Mouse (Mus musculus) hindbrain, embryonic 11.5 days (tissue): ENCODE results near the gene Gm21541. TPM values are rescaled to one million over a fixed set of nuclear protein-coding genes. Genes with fewer than 3 reads are reported as not detected.
"Not testable (repeated sequence)": the region's sequence is repeated elsewhere in the genome, so short reads cannot be mapped to it uniquely, and the experiment has no call there.

Experiments used
- ATAC-seq: fragments of 200-750 bp; cut with Nextera tagmentation; 2 replicates; pipeline ENCODE4 v1.8.0; 2017; ENCODE audit warnings: mild to moderate bottlenecking, moderate TSS enrichment, moderate library complexity; ENCODE audit not compliant: low FRiP score
- DNase-seq: peaks from one replicate; pipeline ENCODE4 v3.0.0-alpha.2; 2015; ENCODE audit warnings: low spot score
- H3K27ac ChIP-seq: fragments of 300-500 bp; sonication (generic); 2 replicates; pipeline ENCODE4 v1.5.1; 2014; ENCODE audit warnings: mild to moderate bottlenecking, low read depth, low read length
- H3K27me3 ChIP-seq: fragments of 300-500 bp; sonication (generic); 2 replicates; pipeline ENCODE4 v1.6.1; 2014; ENCODE audit warnings: mild to moderate bottlenecking, low read length, moderate library complexity, mixed read lengths; ENCODE audit not compliant: control insufficient read depth, insufficient read depth
- H3K36me3 ChIP-seq: fragments of 300-500 bp; sonication (generic); 2 replicates; pipeline ENCODE4 v1.6.1; 2014; ENCODE audit warnings: mild to moderate bottlenecking, low read length, moderate library complexity, mixed read lengths; ENCODE audit not compliant: control insufficient read depth, insufficient read depth
- H3K4me1 ChIP-seq: fragments of 300-500 bp; sonication (generic); replicated peaks from 2 replicates; pipeline ENCODE4 v1.6.1; 2014; ENCODE audit warnings: low read length, mixed read lengths; ENCODE audit not compliant: control insufficient read depth, insufficient read depth
- H3K4me2 ChIP-seq: fragments of 300-500 bp; sonication (generic); replicated peaks from 2 replicates; pipeline ENCODE4 v1.6.1; 2014; ENCODE audit warnings: mild to moderate bottlenecking, low read depth, low read length
- H3K4me3 ChIP-seq: fragments of 300-500 bp; sonication (generic); 2 replicates; pipeline ENCODE4 v1.5.1; 2014; ENCODE audit warnings: low read depth, low read length
- H3K9ac ChIP-seq: fragments of 300-500 bp; sonication (generic); 2 replicates; pipeline ENCODE4 v1.6.1; 2014; ENCODE audit warnings: low read depth, low read length
- H3K9me3 ChIP-seq: fragments of 300-500 bp; sonication (generic); 2 replicates; pipeline ENCODE4 v1.6.1; 2016; ENCODE audit warnings: low read length; ENCODE audit not compliant: control insufficient read depth
- WGBS: fragments of 180-500 bp; shearing (Covaris S2); extraction: QIAGEN DNeasy Blood & Tissue Kit; methylation state at CpG from one replicate; pipeline ENCODE4 v1.1.7; 2014; 5-methylcytosine and 5-hydroxymethylcytosine counted together
- polyA plus RNA-seq: library from polyadenylated mRNA; unstranded; fragments of >200 nt; fragmentation: Nextera tagmentation; extraction: Ambion mirVana; gene quantifications from 2 replicates; pipeline ENCODE4 v1.2.1, GENCODE M21; 2014

The Gm21541 gene
- not detected in 2 replicates for polyA plus RNA-seq

GRCm38 (mm10) chr4:41903310-41903709 is at the start of gene Gm21541:
Gene Gm21541 (plus strand): TSS chr4:41903610.
- no CpG with 5 or more reads among the region's 5 CpGs for WGBS
- ATAC-seq = not testable (repeated sequence)

GRCm38 (mm10) chr4:41941272-41941671 is 37.9 kb downstream of the Gm21541 start, which contains the start of gene Gm20878:
Gene Gm20878 (plus strand): TSS chr4:41941572.
- not testable (repeated sequence) for H3K27me3 ChIP-seq, DNase-seq, H3K4me3 ChIP-seq, H3K9ac ChIP-seq, H3K36me3 ChIP-seq, ATAC-seq, H3K9me3 ChIP-seq, H3K4me2 ChIP-seq, H3K4me1 ChIP-seq, H3K27ac ChIP-seq
- WGBS = no CpG with 5 or more reads among the region's 8 CpGs

More at GRCm38 (mm10) chr4:41903310-41903709, at the start of gene Gm21541:
- not testable (repeated sequence) for H3K9ac ChIP-seq, H3K4me3 ChIP-seq, H3K36me3 ChIP-seq, H3K27ac ChIP-seq, H3K27me3 ChIP-seq, H3K9me3 ChIP-seq, H3K4me2 ChIP-seq, DNase-seq, H3K4me1 ChIP-seq

Other genes with a start within 250 kb of the Gm21541 start
- gene Cntfr, start 206.5 kb upstream of the Gm21541 start, polyA plus RNA-seq = 27.8 and 29.5 TPM in 2 replicates
- 83.7 TPM in 2 replicates for gene Il11ra1, start 203.6 kb upstream of the Gm21541 start, polyA plus RNA-seq
- 80.0 and 84.1 TPM in 2 replicates for gene Rpp25l, start 190.1 kb upstream of the Gm21541 start, polyA plus RNA-seq
- gene Dctn3, start 180.4 kb upstream of the Gm21541 start, polyA plus RNA-seq = 187 and 192 TPM in 2 replicates
- 0.68 and 0.93 TPM in 2 replicates for gene Arid3c, start 172.5 kb upstream of the Gm21541 start, polyA plus RNA-seq
- 24.0 and 26.1 TPM in 2 replicates for gene Galt, start 148.4 kb upstream of the Gm21541 start, polyA plus RNA-seq
- 71.5 and 71.9 TPM in 2 replicates for gene Sigmar1, start 147.5 kb upstream of the Gm21541 start, polyA plus RNA-seq
- 79.4 and 84.8 TPM in 2 replicates for gene Ccl27a, start 129.4 kb upstream of the Gm21541 start, polyA plus RNA-seq
- 1.7 and 2.1 TPM in 2 replicates for gene Gm20878, start 38.0 kb downstream of the Gm21541 start, polyA plus RNA-seq
- gene Fam205a4, start 62.4 kb downstream of the Gm21541 start, polyA plus RNA-seq = 0.15 and 0.18 TPM in 2 replicates
- 0.24 and 0.40 TPM in 2 replicates for gene Gm21093, start 131.1 kb downstream of the Gm21541 start, polyA plus RNA-seq
- not detected in 2 replicates for gene Gm3893, start 187.6 kb downstream of the Gm21541 start, polyA plus RNA-seq
- 2.8 TPM in 1 of 2 replicates, not detected in the other for gene Gm13304, start 211.2 kb downstream of the Gm21541 start, polyA plus RNA-seq
- not detected in 2 replicates for gene Gm13306, start 249.8 kb downstream of the Gm21541 start, polyA plus RNA-seq